In the genomic region with DNA sequence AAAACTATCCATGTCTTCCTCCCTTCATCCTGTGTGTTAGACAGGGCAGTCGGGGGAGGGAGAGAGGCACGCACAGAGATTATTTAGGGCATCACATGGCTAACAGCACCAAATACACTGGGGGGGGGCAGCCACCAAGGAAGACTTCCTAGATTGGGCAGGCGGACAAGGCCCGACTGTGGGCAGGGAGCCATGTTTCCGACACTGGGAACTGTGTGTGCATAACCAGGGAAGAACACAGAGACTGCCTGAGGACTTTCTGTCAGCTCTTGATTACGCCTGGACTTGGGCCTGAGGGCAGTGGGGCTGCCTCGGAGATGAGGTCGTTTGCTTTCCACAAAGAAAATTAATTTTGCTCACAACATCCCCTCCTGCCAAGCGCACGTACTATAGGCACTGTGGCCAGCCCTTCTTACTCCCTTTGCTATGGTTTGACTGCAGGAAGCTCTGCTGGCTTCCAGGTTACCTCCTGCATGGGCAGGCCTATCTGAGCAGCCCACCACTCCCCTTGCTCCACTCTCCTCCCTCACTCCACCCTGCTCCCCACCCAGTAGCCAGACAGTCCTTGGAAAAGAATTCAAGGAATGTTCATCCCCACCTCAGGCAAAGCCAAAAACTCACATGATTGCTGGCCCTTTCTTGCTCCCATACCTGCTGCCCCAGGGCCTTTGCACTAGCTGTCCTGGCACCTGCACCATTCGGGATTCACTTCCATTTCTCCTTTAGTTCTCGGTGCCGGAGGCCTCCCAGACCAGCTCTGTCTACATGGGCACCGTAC, we compare ENCODE assay signal across 14 mouse cellular contexts. TPM values are rescaled to one million over a fixed set of nuclear protein-coding genes. Genes with fewer than 3 reads are reported as not detected.
DNase-seq lines count a peak whose midpoint lies in the region; ATAC-seq and TF ChIP-seq lines count a peak whose summit lies in the region.
"Had no signal": no experiment of that assay in that cellular context is flagged by ENCODE, and none has a peak within 500 bp of the region (broad histone marks: within the 10 kb centered on the region; RNA-seq: fewer than 3 reads in every experiment).

No protein-coding gene starts in this region.

- H3K27me3 ChIP-seq in embryonic facial prominence, embryonic 10.5 days (replicated peaks; ENCODE audit: low read depth, poor library complexity, severe bottlenecking), result no peaks in the 10 kb centered on the region
- H3K27me3 ChIP-seq: neural tube, embryonic 13.5 days had no signal

- ATAC-seq in megakaryocyte-erythroid progenitor cell, adult 5-6 weeks (replicated peaks; ENCODE audit: low FRiP score, low TSS enrichment, poor library complexity, severe bottlenecking), result no peak
- ATAC-seq: intestine, embryonic 16.5 days had no signal

- intact Hi-C loops in left cerebral cortex, adult 2 months (cut with DNase I), result no loop called here

- WGBS in embryonic facial prominence, embryonic 10.5 days, result 70% methylated on average over 14 of the region's 14 CpGs

- H3K36me3 ChIP-seq in embryonic facial prominence, embryonic 10.5 days (replicated peaks), result peaks cover 4% of the 10 kb centered on the region; the same call in 1 of the 2 replicates
- H3K36me3 ChIP-seq: neural tube, embryonic 13.5 days had no signal

- no peak overlapping the region for H3K4me3 ChIP-seq in embryonic facial prominence, embryonic 10.5 days
- no peak overlapping the region for H3K4me3 ChIP-seq in left cerebral cortex, adult 2 months
- H3K4me3 ChIP-seq: erythroblast, embryonic 14.5 days; neural tube, embryonic 13.5 days had no signal

- DNase-seq in cerebellum, postnatal 10 days, result peak; percentile 64 to 72
- DNase-seq in cerebellum, adult 11 months, result no peak
- peak; percentile 32 for DNase-seq in kidney, postnatal 14 days
- no peak for DNase-seq in kidney, adult 8-10 months
- peak; percentile 50 for DNase-seq in 3T3-L1 (ENCODE audit: low read depth, low spot score)
- no peak for DNase-seq in embryonic facial prominence, embryonic 10.5 days (ENCODE audit: low spot score)
- no peak for DNase-seq in left cerebral cortex, adult 2 months (ENCODE audit: extremely low spot score in 1 of 2, low spot score in 2 of 2)
- DNase-seq: B cell, adult 2 months; lung, postnatal 14 days had no signal

- H3K4me1 ChIP-seq in embryonic facial prominence, embryonic 10.5 days, result peaks cover 50% of the 10 kb centered on the region

- H3K27ac ChIP-seq in embryonic facial prominence, embryonic 10.5 days (replicated peaks), result peak overlapping the region; percentile 51
- H3K27ac ChIP-seq in left cerebral cortex, adult 2 months, result no peak overlapping the region
- H3K27ac ChIP-seq: neural tube, embryonic 13.5 days had no signal

- H3K9me3 ChIP-seq in embryonic facial prominence, embryonic 10.5 days, result no peaks in the 10 kb centered on the region
- H3K9me3 ChIP-seq: neural tube, embryonic 13.5 days had no signal

- TF ChIP-seq CTCF in left cerebral cortex, adult 2 months (IDR thresholded peaks at IDR 0.05), result no peak

RNA-seq across cellular contexts. Expression of a gene that starts 17.2 kb away (rescaled TPM):
- polyA plus RNA-seq in embryonic facial prominence, embryonic 10.5 days (2016; fragmentation: Nextera tagmentation; extraction: Ambion mirVana), result 11.8 and 12.0 TPM in 2 replicates
- 29.6 and 30.1 TPM in 2 replicates for total RNA-seq in megakaryocyte-erythroid progenitor cell, adult 5-6 weeks (2014; fragmentation: Nextera tagmentation)
- 3.0 and 5.7 TPM in 2 replicates for total RNA-seq in megakaryocyte-erythroid progenitor cell, adult 5-6 weeks (2017)
- 1 to 10 TPM; 3.4 TPM for total RNA-seq in left cerebral cortex, adult 2 months (2021)

RNA-seq across cellular contexts. Expression of a gene that starts 58.1 kb away (rescaled TPM):
- polyA plus RNA-seq in embryonic facial prominence, embryonic 10.5 days (2016; fragmentation: Nextera tagmentation; extraction: Ambion mirVana), result not detected in 2 replicates
- not detected in 2 replicates for total RNA-seq in megakaryocyte-erythroid progenitor cell, adult 5-6 weeks (2014; fragmentation: Nextera tagmentation)
- not detected in 2 replicates for total RNA-seq in megakaryocyte-erythroid progenitor cell, adult 5-6 weeks (2017)
- total RNA-seq in left cerebral cortex, adult 2 months (2021), result not detected
- total RNA-seq: left cerebral cortex, adult 18-20 months had no signal
- polyA plus RNA-seq: erythroblast, embryonic 14.5 days; intestine, embryonic 16.5 days; neural tube, embryonic 13.5 days had no signal

Comparison
In these comparisons a context has a peak if more than half of its experiments do, and no peak if none do; other contexts are left out.
1. DNase-seq: peak in cerebellum, postnatal 10 days (2 of 2), kidney, postnatal 14 days (single experiment) and 3T3-L1 (single experiment); none in cerebellum, adult 11 months (single experiment), kidney, adult 8-10 months (0 of 2), embryonic facial prominence, embryonic 10.5 days (single experiment) and left cerebral cortex, adult 2 months (0 of 2).